Mouse (Mus musculus) hindlimb bud, embryonic 11.5 days (tissue): Measurements from ENCODE around the gene Map4k3.

Source experiments
- DNase-seq: peaks from one replicate; pipeline ENCODE4 v3.0.0-alpha.2; 2012; ENCODE audit warnings: low read depth, low spot score; ENCODE audit errors: extremely low spot score

Gene Map4k3

DNA sequence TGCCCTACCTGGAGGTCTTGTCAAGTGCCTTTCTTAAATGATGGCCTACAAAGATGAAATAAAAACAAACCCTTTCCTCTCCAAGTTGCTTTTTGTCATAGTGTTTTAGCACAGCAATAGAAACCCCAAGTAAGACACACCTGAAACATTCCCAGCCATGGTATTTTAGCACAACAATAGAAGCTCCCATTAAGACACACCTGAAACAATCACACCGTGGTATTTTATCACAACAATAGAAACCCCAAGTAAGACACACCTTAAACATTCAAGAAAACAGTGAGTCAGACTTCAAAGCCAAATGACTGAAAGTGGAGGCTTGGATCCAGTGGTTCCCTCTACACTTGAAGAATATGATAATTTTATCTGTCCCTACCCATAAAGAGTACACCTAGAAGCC is 92.5 kb downstream of the Map4k3 start:
- no peak for DNase-seq

DNA sequence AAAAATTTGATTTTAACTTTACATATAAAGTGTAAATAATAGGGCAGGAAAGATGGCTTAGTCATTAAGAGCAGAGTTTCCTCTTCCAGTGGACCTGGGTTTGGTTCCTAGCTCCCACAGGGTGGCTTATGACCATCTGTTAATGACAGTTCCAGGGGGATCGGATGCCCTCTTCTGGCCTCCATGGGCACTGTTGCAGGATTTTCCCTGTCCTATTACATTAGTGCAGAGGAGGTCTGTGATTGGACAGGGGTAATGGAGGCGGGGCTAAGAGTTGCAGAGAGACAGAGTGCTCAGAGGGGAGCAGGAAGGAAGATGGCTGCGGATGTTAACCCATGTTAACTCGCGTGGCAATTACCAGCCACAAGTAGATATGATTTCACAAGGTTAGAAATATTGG is 95.4 kb downstream of the Map4k3 start:
- no peak for DNase-seq

DNA sequence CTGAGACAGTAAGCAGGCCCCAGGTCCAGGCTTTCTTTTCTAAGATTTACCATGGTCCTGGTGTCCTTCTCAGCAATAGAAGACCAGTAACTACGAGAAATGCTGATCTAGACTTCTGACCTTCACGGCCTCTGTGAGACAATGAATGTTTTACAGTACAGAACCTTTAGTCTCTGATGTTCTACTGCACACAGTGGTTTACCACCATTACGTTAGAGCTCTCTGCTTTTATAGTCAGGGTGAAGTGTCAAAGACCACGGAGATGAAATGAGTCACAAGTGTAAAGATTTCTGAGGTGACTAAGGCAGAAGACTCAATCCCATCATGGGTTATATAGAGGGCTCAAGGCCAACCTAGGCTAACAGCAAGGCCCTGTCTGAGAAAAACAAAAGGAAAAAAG is 95.9 kb downstream of the Map4k3 start:
- DNase-seq: no peak

DNA sequence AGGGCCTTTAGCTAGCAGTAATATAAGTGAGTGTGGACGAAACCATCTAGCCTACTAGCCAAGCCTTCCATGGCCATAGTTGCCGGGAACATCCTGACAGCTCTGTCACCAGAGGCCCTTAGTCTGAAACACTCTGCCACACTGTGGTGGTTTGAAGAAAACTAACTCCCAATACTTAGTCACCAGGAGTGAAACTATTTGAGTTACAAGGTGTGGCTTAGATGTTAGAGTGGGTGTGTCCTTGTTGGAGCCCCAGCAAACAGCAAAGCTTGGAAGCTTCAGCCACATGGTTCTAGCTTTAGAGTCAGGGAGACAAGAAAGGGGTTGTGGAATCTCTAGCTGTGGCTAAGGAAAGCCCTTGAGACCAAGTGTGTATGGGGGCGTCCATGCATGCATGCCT is 97.3 kb downstream of the Map4k3 start:
- DNase-seq: no peak

DNA sequence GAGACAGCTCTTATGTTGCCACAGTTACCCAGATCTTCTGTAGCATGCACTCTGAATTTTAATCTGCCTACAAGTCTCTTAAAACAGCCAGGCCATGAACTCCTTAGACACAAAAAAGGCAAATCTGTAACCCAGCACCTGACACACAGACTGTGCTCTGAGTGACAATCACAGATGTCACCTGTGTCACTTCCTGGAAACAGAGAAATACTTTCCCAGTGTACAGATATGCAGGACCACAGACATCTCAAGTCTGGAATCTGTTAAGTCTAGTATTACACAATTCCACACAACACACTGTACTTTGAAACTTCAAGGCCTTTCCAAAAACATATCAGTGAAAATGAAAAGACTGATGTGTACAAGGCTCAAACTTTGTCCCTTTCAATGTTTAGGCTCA is 103.3 kb downstream of the Map4k3 start:
- no peak for DNase-seq

DNA sequence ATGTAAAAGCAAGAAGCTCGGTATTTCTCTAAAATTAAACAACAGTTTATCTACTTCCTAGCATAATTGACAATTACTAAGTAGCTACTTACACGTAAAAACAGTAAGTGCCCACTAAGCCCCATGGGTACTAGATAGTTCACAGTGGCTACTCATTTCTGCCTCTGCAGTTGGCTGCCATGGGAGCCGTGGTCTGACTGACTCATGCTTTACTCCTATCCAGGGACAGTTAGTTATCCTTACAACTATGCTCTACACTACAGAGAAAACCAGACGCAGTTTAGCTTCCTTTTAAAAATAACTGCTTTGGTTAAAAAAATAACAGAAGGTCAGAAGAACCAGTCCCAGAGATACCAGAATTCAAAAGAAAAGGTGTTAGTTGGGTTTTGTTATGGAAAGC is 106.6 kb downstream of the Map4k3 start:
- no peak for DNase-seq

DNA sequence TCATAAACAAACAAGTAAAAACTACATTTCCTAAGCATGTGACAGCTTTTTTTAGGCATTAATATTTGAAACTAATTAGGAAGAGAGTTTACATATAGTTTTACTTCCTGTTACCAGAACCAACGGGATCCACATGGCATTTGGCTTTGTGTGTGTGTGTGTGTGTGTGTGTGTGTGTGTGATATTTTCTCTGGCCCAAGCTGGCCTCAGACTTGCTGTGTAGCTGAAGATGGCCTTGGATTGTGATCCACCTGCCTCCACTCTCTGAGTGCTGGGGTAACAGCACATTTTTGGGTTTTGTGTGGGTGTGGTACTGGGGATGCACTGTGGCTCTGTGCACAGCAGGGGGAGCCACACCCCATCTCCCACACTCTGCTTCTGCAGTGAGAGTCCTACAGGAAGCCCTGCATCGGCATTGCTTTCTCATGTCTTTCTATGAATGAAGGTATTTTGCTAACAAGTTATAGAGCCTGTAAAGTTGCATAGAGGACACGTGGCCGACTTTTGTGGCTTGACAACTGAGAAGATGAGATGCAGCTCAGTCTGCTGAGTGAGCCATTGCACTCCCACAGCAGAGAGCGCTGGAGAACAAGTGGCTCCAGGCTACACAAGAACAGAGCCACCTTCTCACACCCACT is 107.4 kb downstream of the Map4k3 start:
- DNase-seq: no peak

DNA sequence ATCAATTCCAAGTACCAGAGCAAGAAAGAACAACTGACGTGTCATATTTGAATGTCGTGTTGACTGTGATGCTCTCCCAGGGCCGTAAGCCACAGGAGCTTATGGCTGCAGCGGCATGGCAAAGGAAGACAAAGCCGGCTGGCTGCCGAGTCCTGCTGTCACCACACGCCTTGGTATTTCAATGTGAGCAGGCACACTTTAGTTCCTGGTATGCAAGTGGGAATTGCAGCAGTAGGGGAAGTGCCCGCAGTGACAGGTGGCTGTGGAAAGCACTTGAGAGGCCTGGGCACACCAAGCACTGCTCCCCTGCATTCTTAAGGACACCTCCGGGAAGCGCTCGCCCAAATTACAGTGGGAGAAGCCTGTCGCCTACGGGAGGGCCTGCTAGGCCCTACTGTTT is 108.7 kb downstream of the Map4k3 start:
- no peak for DNase-seq

DNA sequence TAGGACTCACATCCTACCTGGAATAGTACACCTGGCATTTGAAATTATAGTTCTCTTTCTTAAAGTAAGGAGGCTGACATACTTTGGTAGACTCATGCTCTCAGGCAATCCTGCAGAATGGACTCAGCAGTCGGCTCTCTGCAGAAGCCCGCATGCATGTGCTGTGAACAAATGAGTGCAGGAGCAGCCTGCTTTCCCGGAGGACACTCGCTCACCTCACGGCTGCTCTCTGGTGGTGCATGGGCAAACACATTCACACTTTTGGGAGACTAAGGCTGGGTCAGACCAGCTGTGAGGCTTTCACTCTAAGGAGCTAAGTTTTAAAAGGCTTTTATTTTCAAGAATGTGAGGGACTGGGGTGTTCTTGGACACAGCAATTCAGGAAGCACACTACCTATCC is 109.4 kb downstream of the Map4k3 start:
- no peak for DNase-seq

DNA sequence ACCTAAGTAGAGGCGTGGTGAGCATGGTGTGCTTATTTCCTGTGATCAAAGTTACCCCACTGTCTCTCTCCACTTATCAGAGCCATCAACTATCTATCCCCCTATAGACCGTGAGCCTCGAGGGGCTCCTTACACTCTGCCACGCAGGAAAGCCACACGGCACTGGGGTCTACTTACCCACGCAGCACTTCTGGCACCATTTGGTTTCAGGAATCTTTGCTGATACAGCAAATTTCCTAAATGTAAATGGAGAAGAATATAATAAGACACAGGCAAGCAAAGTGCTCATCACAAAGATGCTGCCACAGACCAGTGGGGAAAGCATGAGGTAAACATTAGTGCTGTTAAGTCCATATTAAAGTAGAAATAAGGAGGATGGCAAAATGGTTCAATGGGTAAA is 124.5 kb downstream of the Map4k3 start:
- no peak for DNase-seq

DNA sequence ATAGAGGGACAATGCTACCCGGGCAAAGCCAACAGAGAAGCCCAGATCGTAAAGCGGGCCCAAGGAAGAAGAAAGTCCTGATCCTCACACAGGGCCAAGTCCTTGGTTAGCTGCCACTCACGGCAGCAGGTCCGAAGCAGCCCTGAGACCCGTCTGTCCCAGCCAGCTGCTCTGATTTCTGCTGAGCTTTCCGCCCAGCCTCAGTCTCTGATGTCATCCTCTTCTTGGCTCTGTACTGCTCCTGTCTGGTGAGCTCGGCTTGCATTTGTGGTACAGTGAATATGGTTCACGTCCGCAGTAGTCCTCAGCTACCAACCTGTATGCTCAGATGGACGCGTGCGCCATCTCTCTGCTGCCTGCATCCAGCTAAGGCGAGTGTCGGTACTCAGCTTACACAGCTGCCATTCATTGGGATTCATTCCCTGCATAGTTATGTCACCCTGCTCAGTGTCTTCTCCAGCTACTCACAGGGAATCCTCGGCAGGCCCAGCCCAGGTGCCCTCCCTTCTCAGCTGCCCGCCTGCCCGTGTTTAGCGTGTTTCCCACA is 125.1 kb downstream of the Map4k3 start:
- no peak for DNase-seq

DNA sequence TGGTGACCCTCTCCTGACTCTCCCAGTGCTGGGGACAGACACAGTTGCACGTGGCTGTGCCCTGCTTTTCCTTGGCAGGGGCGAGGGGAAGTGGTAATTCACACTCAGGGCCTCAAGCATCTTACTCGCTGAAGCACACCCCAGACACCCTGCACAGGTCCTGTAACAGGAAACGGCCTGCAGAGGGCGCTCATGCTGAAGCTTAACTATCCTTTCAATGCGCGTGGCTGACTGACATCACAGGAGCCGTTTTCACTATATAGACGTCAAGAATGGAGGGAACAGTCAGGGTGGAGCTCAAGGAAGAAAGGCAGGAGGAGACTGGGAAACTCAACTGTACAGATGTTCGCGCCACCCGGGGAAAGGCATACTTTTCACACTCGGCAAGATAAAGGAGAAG is 126.9 kb downstream of the Map4k3 start:
- DNase-seq: no peak

DNA sequence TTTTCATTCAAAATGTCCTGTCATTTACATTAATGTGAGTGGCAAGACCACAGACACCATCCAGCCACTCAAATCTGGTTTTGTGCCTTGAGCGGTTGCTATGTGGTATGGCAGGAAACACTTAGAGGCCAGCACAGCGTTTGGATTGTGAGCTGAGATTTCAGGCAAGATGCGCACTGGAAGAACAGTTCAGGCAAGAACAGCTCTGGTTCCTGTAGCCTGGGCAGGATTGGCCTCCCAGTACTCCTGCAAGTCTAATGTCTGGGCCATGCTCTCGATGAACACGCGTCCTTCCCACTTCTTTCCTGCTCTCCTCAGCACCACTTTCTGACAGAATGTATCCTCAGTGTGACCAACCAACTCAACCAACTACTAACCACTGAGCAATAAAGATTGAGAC is 145.2 kb downstream of the Map4k3 start:
- DNase-seq: no peak

DNA sequence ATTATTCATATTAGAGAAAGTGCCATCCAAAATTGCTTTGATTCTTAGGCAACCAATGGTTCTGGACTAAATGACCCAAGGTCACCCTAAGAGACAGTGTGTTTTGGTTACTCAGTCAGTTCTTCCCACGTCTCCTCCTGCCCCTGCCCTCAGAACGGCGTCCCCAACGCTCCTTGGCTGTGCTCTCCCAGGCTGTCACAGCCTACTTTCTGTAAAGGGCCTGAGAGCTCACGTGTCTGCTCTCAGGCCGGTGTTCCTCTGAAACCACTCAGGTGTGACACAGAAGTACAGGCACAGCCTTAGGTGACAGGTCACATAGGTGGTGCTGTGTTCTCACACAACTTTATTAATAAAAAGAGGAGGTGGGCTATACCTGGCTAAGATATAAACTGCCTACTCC is 148.4 kb downstream of the Map4k3 start:
- no peak for DNase-seq

DNA sequence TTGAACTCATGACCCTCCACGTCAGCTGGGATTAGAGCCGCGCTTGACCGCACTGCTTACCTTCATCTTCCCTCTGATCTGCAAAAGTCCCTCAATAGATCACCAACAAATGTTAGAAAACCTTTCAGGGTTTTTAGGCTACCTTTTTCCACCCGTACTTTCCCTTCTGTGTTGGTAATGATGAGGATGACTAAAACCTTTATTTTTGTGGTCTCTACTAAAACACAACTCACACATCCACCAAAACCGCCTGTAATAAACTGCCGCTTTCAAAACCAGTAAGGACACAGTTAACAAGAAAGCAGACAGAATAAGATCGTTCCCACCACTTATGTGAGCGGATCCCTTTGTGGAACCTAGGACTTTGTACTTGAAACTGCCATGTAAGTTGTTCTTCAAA is 149.2 kb downstream of the Map4k3 start:
- no peak for DNase-seq

DNA sequence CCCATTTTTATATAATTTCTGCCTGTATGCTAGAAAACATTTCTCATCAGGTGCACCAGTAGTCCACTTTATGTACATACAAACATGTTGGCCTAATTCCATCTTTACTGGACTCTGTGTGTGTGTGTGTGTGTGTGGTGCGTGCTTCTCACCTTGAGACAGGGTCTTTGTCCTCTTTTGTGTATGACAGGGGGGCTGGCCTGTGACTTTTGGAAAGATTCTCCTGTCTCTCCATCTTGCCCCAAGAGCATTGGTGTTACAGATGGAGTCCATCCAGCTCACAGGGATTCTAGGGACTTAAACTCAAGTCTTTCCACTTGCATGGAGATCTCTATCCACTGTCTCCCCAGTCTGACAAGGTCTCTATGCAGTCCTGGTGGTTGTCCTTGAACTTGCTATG is 150.2 kb downstream of the Map4k3 start:
- DNase-seq: no peak

DNA sequence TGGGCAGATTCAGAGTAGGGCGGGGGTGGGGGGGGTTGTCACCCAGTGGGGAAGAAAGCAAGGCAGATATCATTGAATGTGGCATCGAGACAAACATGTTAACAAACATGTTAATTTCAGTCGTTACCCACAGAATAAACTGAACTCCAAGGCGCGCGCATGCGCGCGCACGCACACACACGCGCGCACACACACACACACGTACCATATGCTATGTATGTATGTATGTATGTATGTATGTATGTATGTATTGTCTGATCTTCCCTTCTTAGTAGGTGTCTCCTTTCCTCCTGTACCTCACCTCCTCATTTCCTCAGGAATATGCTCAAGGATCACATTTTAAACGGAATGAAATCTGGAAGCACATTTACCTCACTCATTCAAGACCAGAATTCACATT is 150.6 kb downstream of the Map4k3 start, which contains the start of gene Cdkl4:
Gene Cdkl4, minus strand, starts transcription at position 175 of the 400 bp plus-strand sequence.
- no peak for DNase-seq

DNA sequence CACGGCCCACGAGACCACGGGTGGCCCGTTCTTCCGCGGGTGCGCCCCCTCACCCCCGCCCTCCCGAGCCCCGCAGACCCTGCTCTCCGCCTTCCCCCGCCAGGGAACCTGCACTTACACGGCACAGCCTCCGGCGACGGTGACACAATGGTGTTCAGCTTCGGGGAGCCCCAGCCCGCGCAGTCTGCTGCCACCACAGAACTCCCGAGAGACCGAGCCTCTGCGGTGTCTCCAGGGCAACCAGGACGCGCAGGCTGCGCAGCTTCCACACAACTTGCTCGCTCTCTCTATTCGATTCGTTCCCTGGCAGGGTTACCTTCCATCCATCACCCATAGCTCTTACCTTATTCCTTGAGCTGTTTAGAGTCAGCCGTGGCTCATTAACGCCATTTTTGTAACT is 151.1 kb downstream of the Map4k3 start:
- DNase-seq: no peak

DNA sequence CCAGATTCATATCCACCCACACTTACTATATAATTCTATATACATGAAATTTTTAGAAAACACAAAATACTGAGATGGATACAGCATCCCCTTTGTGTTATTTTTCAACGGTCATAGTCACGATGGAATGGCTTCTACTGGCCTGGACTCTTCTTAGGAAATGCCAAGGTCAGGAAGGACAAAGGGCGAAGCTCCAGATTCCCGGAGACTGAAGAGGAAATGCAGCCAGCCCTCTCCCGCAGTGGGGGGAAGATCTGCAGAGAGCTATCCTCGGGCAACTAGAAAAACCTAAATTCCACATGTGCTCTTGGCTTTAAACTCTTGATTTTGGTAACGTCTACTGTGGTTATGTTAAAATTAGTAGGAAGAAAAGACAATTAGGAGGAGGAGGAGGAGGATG is 153.3 kb downstream of the Map4k3 start:
- DNase-seq: no peak

DNA sequence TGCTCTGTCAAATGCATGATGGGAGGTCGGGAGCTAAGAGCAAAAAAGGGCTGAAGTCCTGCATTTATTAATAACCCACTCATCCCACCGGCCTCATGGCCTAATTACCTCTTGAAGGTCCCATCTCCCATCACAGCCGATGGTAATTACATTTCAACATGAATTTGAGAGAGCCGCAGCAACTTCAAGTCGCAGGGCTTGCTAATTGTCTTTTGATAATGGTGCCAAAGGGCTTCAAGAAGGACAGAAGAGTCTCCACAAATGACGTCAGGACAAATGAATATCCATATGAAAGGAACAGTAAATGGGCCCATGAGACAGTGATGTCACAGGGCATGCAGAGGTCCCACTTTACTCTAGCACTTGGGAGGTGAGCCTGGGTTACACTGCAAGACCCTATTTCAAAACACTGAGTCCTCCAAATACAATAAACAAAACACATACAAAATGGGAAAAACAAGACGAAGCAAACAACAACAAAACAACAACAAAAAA is 153.8 kb downstream of the Map4k3 start:
- DNase-seq: no peak

DNA sequence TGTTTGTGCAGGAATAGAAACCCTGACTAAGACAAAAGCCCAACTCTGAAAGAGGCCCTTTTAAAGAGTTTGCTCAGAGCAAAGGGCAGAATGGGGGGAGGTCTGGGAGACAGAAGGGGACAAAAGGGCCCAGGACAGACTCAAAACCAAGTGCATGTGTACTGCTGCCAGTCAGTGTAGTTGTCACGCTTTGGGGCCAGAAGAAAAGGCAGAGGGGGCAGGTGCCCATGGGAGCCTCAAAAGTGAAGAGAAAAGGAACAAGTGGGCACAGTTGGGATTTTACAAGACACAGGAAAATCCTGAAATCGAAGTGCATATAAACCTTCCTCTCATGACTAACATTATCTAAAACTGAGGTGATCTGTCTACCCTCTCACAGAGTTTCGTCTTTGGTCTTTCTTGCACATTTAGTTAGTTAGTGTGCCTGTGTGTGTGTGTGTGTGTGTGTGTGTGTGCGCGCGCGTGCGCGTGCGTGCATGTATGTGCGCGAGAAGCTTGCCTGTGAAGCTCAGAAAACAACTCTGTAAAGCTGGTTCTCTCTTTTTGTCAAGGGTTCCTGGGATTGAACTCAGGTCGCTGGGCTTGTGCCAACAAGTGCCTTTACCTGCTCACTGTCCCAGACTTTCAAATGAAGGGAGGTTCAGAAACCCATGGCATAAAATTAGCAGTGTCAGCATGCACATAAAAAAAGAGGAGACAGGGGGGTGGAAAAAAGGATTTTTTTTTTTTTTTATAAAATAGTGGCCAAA is 155.9 kb downstream of the Map4k3 start:
- no peak for DNase-seq

DNA sequence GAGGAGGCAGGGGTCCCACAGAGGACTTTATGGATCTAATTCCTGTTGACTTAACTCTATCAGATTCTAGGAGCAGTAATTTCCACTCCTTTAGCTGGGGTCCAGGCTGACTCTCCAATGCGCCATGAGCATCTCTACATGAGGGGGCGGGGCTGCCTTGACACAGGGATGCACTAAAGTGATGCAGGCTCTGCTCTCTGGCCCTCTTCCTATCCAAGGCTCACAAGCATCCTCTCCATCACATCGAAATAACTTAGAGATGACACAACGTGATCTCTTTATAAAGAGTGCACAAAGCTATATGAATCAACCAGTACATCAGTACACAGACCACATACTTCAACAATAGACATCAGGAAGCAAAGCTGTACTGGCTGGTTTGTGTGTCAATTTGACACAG is 156.8 kb downstream of the Map4k3 start:
- no peak for DNase-seq
